Mouse (Mus musculus) heart, postnatal 0 days (tissue): Measurements from ENCODE around the gene Skap2.

Source experiments
- CTCF ChIP-seq: IDR thresholded peaks from 2 replicates; pipeline ENCODE4 v1.5.1; 2016; ENCODE audit warnings: antibody characterized with exemption, control low read depth, low read depth
- EP300 ChIP-seq: IDR thresholded peaks from 2 replicates; pipeline ENCODE4 v1.6.1; 2016; ENCODE audit warnings: antibody characterized with exemption, low read depth

- TF ChIP-seq CTCF (peak; percentile 45), EP300 (no peak)
Measured at GRCm38 (mm10) chr6:52002676-52003075, 9.7 kb downstream of the Skap2 start.
